Mouse (Mus musculus) CH12.LX (cell line): ENCODE data around the gene Galk1. TPM values are rescaled to one million over a fixed set of nuclear protein-coding genes. Genes with fewer than 3 reads are reported as not detected.

Source experiments
- DNase-seq: peaks from one replicate; pipeline ENCODE4 v3.0.0-alpha.2; 2013; ENCODE audit errors: extremely low read depth
- H3K27ac ChIP-seq: 2 replicates; pipeline ENCODE4 v1.5.1; 2012; ENCODE audit warnings: low read depth, mild to moderate bottlenecking, control low read depth, moderate library complexity; ENCODE audit not compliant: insufficient read depth
- H3K27me3 ChIP-seq: replicated peaks from 2 replicates; pipeline ENCODE3; 2012; ENCODE audit warnings: inconsistent platforms
- H3K36me3 ChIP-seq, 2 experiments: replicated peaks in 1 of 2; 2 replicates each; pipeline versions ENCODE3 to v1.6.1; 2012; ENCODE audit warnings: inconsistent platforms in 1 of 2, low read length in 1 of 2, mild to moderate bottlenecking in 1 of 2, mixed read lengths in 1 of 2, moderate library complexity in 1 of 2; ENCODE audit not compliant: control insufficient read depth in 1 of 2, insufficient read depth in 1 of 2
- H3K4me1 ChIP-seq, 2 experiments: 2 replicates each; pipeline ENCODE4 v1.6.1; 2012; ENCODE audit warnings: inconsistent platforms in 1 of 2, moderate library complexity in 1 of 2; ENCODE audit not compliant: insufficient read depth in 2 of 2, control insufficient read depth in 1 of 2
- H3K4me2 ChIP-seq: 2 replicates; pipeline ENCODE4 v1.6.1; 2012; ENCODE audit warnings: low read depth, mild to moderate bottlenecking, control low read depth; ENCODE audit not compliant: poor library complexity, insufficient read depth, severe bottlenecking
- H3K4me3 ChIP-seq, 3 experiments: fragments of 150-350 bp in 1 of 3; sonication (generic) in 1 of 3; replicated peaks in 1 of 3; 2 replicates each; pipeline versions ENCODE3 to v1.5.1; 2011 to 2012; ENCODE audit warnings: low read depth in 2 of 3, low read length in 2 of 3, mild to moderate bottlenecking in 2 of 3, moderate library complexity in 2 of 3, control low read depth in 1 of 3, improper control_type of control experiment in 1 of 3, inconsistent platforms in 1 of 3, mixed read lengths in 1 of 3; ENCODE audit not compliant: poor library complexity in 1 of 3
- H3K79me2 ChIP-seq: replicated peaks from 2 replicates; pipeline ENCODE4 v1.6.1; 2012; ENCODE audit warnings: mild to moderate bottlenecking, moderate library complexity; ENCODE audit not compliant: control insufficient read depth, poor library complexity, insufficient read depth, severe bottlenecking; ENCODE audit errors: extremely low read depth
- H3K9ac ChIP-seq: 2 replicates; pipeline ENCODE4 v1.6.1; 2012; ENCODE audit warnings: low read depth, mild to moderate bottlenecking, control low read depth, moderate library complexity; ENCODE audit not compliant: insufficient read depth
- H3K9me3 ChIP-seq: replicated peaks from 2 replicates; pipeline ENCODE3; 2012; ENCODE audit warnings: low read length, inconsistent platforms, mixed read lengths
- CHD1 ChIP-seq: IDR thresholded peaks from 2 replicates; pipeline ENCODE4 v1.6.1; 2012; ENCODE audit warnings: low read depth, low read length, improper control_type of control experiment, inconsistent platforms
- CHD2 ChIP-seq: IDR thresholded peaks from 2 replicates; pipeline ENCODE4 v1.6.1; 2011; ENCODE audit warnings: low read length, improper control_type of control experiment
- CTCF ChIP-seq, 2 experiments: IDR thresholded peaks in 1 of 2; conservative IDR thresholded peaks in 1 of 2; 2 replicates each; pipeline ENCODE4 v1.5.1; 2011 to 2012; ENCODE audit warnings: low read depth in 2 of 2, low read length in 2 of 2, improper control_type of control experiment in 1 of 2, inconsistent platforms in 1 of 2, mild to moderate bottlenecking in 1 of 2, moderate library complexity in 1 of 2
- ELF1 ChIP-seq: IDR thresholded peaks from 2 replicates; pipeline ENCODE4 v1.6.1; 2014; ENCODE audit warnings: low read depth, mild to moderate bottlenecking, inconsistent platforms, low read length, improper control_type of control experiment
- EP300 ChIP-seq: IDR thresholded peaks from 2 replicates; pipeline ENCODE4 v1.6.1; 2011; ENCODE audit warnings: low read length, improper control_type of control experiment
- ETS1 ChIP-seq: conservative IDR thresholded peaks from 2 replicates; pipeline ENCODE4 v1.6.1; 2012; ENCODE audit warnings: low read depth, mild to moderate bottlenecking, inconsistent platforms, low read length, improper control_type of control experiment, moderate library complexity
- HCFC1 ChIP-seq: IDR thresholded peaks from 2 replicates; pipeline ENCODE4 v1.6.1; 2012; ENCODE audit warnings: low read depth, mild to moderate bottlenecking, inconsistent platforms, low read length, improper control_type of control experiment
- MEF2A ChIP-seq: IDR thresholded peaks from 2 replicates; pipeline ENCODE4 v1.6.1; 2014; ENCODE audit warnings: low read depth, mild to moderate bottlenecking, inconsistent platforms, low read length, improper control_type of control experiment, borderline replicate concordance
- MYC ChIP-seq: IDR thresholded peaks from 2 replicates; pipeline ENCODE4 v1.6.1; 2011; ENCODE audit warnings: low read depth, mild to moderate bottlenecking, improper control_type of control experiment, low read length
- PAX5 ChIP-seq: IDR thresholded peaks from 2 replicates; pipeline ENCODE4 v1.6.1; 2012; ENCODE audit warnings: low read length, inconsistent platforms, mixed read lengths
- POLR2A ChIP-seq: IDR thresholded peaks from 2 replicates; pipeline ENCODE4 v1.6.1; 2011; ENCODE audit warnings: low read depth, mild to moderate bottlenecking, improper control_type of control experiment, low read length
- RAD21 ChIP-seq: IDR thresholded peaks from 2 replicates; pipeline ENCODE4 v1.6.1; 2011; ENCODE audit warnings: low read depth, mild to moderate bottlenecking, low read length, improper control_type of control experiment, moderate library complexity
- RCOR1 ChIP-seq: conservative IDR thresholded peaks from 2 replicates; pipeline ENCODE4 v1.6.1; 2012; ENCODE audit warnings: low read depth, mild to moderate bottlenecking, inconsistent platforms, low read length, improper control_type of control experiment
- SIN3A ChIP-seq: IDR thresholded peaks from 2 replicates; pipeline ENCODE4 v1.6.1; 2012; ENCODE audit warnings: low read length, improper control_type of control experiment, inconsistent platforms
- UBTF ChIP-seq: IDR thresholded peaks from 2 replicates; pipeline ENCODE4 v1.6.1; 2012; ENCODE audit warnings: low read depth, mild to moderate bottlenecking, inconsistent platforms, low read length, improper control_type of control experiment, moderate library complexity
- USF1 ChIP-seq: IDR thresholded peaks from 2 replicates; pipeline ENCODE4 v1.6.1; 2014; ENCODE audit warnings: low read depth, mild to moderate bottlenecking, inconsistent platforms, low read length, improper control_type of control experiment
- USF2 ChIP-seq: conservative IDR thresholded peaks from 2 replicates; pipeline ENCODE4 v1.6.1; 2011; ENCODE audit warnings: low read depth, low read length, improper control_type of control experiment
- ZC3H11A ChIP-seq: IDR thresholded peaks from 2 replicates; pipeline ENCODE4 v1.6.1; 2012; ENCODE audit warnings: low read depth, mild to moderate bottlenecking, inconsistent platforms, low read length, improper control_type of control experiment
- ZKSCAN1 ChIP-seq: IDR thresholded peaks from 2 replicates; pipeline ENCODE4 v1.6.1; 2012; ENCODE audit warnings: low read depth, inconsistent platforms, low read length, improper control_type of control experiment, borderline replicate concordance
- ZMIZ1 ChIP-seq: IDR thresholded peaks from 2 replicates; pipeline ENCODE4 v1.6.1; 2012; ENCODE audit warnings: low read depth, mild to moderate bottlenecking, inconsistent platforms, low read length, improper control_type of control experiment
- ZNF384 ChIP-seq: IDR thresholded peaks from 2 replicates; pipeline ENCODE4 v1.6.1; 2012; ENCODE audit warnings: low read depth, low read length, improper control_type of control experiment, inconsistent platforms
- dilution Hi-C: fragments of 300-500 bp; cut with MboI; formaldehyde crosslinking; loops from 2 replicates; pipeline ENCODE4 v1.14.3; 2020; ENCODE audit warnings: low sequenced_read_pairs; ENCODE audit not compliant: extremely low pct_unique_long_range_greater_than_20kb, extremely low pct_ligation_motif_present
- in situ Hi-C: fragments of 300-500 bp; cut with MboI; formaldehyde crosslinking; loops from 3 replicates; pipeline ENCODE4 v1.14.3; 2019; ENCODE audit warnings: low sequenced_read_pairs, low pct_ligation_motif_present, low pct_unique_long_range_greater_than_20kb, mixed read lengths
- polyA plus RNA-seq: library from polyadenylated mRNA; unstranded; fragments of >175 nt; gene quantifications from 2 replicates; pipeline ENCODE4 v1.2.1, GENCODE M21; 2012; ENCODE audit warnings: low read depth; ENCODE audit not compliant: insufficient read length
- total RNA-seq, 2 experiments: library from RNA; depleted of rRNA; stranded (reverse); fragments of 300-350 nt in 1 of 2; fragments of >200 nt in 1 of 2; gene quantifications; 2 replicates each; pipeline ENCODE4 v1.2.3; 2012 to 2014

The Galk1 gene
- total and polyA plus RNA-seq, 3 experiments: 263 to 413 (median 293) TPM

DNA sequence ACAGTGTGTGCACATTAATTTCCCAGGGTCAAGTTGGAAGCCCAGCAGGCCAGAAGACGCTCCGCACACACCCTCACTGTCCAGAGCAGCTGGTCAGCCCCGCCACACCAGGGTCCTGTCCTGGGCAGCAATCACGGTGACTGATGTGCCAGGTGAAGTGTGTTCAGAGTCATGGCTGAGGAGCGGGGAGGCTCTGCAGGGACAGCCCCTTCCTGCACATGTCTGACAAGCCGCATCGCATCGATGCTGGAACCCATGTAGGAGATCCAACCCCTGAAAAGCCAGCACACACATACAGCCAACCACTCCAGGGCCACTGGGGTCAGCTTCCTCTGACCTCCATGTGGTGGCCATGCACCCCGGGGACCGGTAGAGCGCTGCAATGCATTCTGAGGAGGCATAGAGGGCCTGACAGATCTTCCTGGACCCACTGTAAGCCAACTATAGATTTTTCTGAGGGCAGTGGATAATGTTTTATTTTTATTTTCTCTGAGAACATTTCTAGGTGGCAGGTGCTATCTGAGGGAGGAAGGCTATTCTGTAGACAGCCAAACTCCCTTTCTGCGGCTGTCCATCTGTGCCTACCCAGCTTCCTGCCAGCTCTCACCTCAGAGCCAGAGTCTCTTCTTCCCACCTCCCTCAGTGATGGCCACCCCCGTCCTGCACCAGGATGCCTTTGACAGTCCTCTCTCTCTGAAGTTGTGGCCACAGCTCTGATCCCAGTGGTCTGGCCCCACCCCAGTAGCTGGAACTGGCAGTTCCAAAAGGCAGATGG lies 49.3 kb upstream of the Galk1 start:
- no peak overlapping the region for H3K4me2 ChIP-seq
- H3K4me3 ChIP-seq: no peak overlapping the region
- H3K9me3 ChIP-seq: no peaks in the 10 kb centered on the region
- H3K79me2 ChIP-seq: no peaks in the 10 kb centered on the region
- in situ Hi-C loops: no loop called here
- TF ChIP-seq RCOR1 (no peak), MYC (no peak), ZMIZ1 (no peak), CHD2 (no peak), SIN3A (no peak), CHD1 (no peak), EP300 (no peak), MEF2A (no peak), ZC3H11A (no peak)
- TF ChIP-seq, all 38 proteins: peak for 0
- Histone ChIP-seq H3K27me3 (no peaks in the 10 kb centered on the region), H3K4me1 (peaks cover 0 to 26% of the 10 kb centered on the region in 2 experiments; a peak in 2 of 4 replicates), H3K27ac (no peak overlapping the region), H3K36me3 (peaks cover 62 to 97% of the 10 kb centered on the region in 2 experiments), H3K9ac (no peak overlapping the region)
- DNase-seq: peak; percentile 19
- dilution Hi-C loops: no loop called here

DNA sequence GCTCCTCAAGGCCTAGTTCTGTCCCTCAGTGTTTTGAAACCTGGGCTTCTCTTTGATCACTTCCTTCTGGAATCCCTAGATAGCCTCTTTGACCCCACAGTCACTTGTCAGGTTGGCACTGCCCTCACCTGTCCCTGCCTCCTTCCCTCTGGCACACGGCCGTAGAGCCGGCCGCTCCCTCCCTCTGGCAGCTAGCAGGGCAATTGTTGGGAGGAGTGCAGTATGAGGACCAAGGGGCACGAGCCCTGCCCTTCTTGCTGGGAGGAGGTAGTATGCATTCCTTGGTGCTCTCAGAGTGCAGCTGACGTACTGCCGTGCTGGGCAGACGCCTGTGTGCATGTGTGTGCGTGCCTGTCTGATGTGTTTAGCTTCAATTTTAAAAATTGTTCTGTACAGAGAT lies 48.1 kb upstream of the Galk1 start:
- peaks cover 0 to 27% of the 10 kb centered on the region in 2 experiments; a peak in 2 of 4 replicates for H3K4me1 ChIP-seq
- peaks cover 73 to 99% of the 10 kb centered on the region in 2 experiments for H3K36me3 ChIP-seq
- DNase-seq: no peak
- no peak overlapping the region for H3K27ac ChIP-seq
- H3K79me2 ChIP-seq: no peaks in the 10 kb centered on the region
- H3K4me3 ChIP-seq: no peak overlapping the region
- no peaks in the 10 kb centered on the region for H3K27me3 ChIP-seq
- in situ Hi-C loops (no loop called here), dilution Hi-C loops (no loop called here)
- H3K9ac ChIP-seq: no peak overlapping the region
- TF ChIP-seq ELF1 (no peak), EP300 (no peak), HCFC1 (no peak), PAX5 (no peak), USF2 (no peak), UBTF (no peak), POLR2A (no peak), ZC3H11A (no peak), ETS1 (no peak), RCOR1 (no peak), MEF2A (no peak), ZNF384 (no peak), CTCF (conservative IDR thresholded peaks at IDR 0.05 in 1 of 2, IDR thresholded peaks at IDR 0.05 in 1 of 2; ENCODE audit: low read depth in 2 of 2, low read length in 2 of 2) (no peak), RAD21 (no peak), USF1 (no peak), ZKSCAN1 (no peak), CHD1 (no peak), MYC (no peak)
- no peak overlapping the region for H3K4me2 ChIP-seq
- no peaks in the 10 kb centered on the region for H3K9me3 ChIP-seq
